Mouse (Mus musculus) embryonic stem cell, embryonic (primary cell): ENCODE results near the gene Nhp2.

Experiments used
- CTCF ChIA-PET, 4 experiments: fragments of 300-600 bp in 2 of 4; fragments of 350-600 bp in 2 of 4; sonication (Branson Sonifier 250); formaldehyde crosslinking; loops; one replicate each; lab custom pipeline; 2022; ENCODE audit warnings: inconsistent platforms in 2 of 4; lab: Charles Lee
- POLR2A ChIA-PET, 4 experiments: fragments of 300-600 bp in 2 of 4; fragments of 350-600 bp in 2 of 4; sonication (Branson Sonifier 250); formaldehyde crosslinking; loops; one replicate each; lab custom pipeline; 2022; ENCODE audit warnings: antibody characterized with exemption in 4 of 4, inconsistent platforms in 1 of 4; lab: Charles Lee

Nhp2 gene

DNA sequence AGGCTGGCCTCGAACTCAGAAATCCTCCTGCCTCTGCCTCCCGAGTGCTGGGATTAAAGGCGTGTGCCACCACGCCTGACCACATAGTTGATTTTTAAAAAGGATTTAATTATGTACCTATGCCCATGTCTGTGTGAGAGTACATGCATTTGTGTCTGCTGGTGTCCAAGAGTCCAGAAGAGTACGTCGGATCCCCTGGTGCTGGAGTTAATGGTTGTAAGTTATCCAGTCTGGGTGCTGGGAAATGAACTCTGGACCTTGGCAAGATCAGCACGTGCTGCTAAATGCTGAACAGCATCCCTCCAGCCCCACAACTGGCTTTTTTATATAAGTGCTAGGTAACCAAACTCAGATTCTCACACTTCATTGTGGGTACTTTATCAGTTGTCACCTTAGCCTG is 51.3 kb downstream of the Nhp2 start:
- CTCF ChIA-PET, result interaction anchor here in 1 of 4 experiments (0.6 kb wide), 1 partner anchor 58 kb away, joined by 4 read pairs; no protein-coding TSS in a partner anchor
- POLR2A ChIA-PET, result interaction anchor here in 2 of 4 experiments (0.7 to 4.1 kb wide), 7 partner anchors 9 to 86 kb away, joined by 3 to 56 read pairs (median 3); partner anchors contain the start of gene Phykpl (in 1 of the 2)

- CTCF ChIA-PET, result interaction anchor here in 1 of 4 experiments (0.6 kb wide), 1 partner anchor 59 kb away, joined by 4 read pairs; no protein-coding TSS in a partner anchor
- POLR2A ChIA-PET, result interaction anchor here in 2 of 4 experiments (0.7 to 4.1 kb wide), 11 partner anchors 8 to 86 kb away, joined by 3 to 56 read pairs (median 3); partner anchors contain the start of genes 0610009B22Rik (in 1 of the 2) and Phykpl (in 1 of the 2)
These were observed 51.8 kb downstream of the Nhp2 start for GRCm38 (mm10) chr11:51671376-51671775.

DNA sequence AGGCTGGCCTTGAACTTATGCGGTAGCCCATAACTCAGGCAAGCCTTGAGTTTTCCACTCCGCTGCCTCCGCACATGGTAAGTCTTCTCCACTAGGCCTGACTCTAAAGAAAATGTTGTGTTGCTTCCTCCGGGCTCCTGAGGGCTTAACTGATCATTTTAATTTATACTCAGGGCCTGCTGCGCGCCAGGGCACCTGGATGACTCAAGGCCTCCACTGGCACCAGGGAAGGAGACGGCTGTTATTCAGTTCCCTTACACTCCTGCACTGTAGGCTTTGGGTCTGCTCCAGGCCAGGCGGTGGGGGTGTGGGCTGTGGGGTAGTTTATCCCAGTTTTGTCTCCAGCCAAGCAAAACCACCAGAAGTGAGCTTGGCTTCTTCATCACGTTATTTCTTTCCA is 53.8 kb downstream of the Nhp2 start:
- POLR2A ChIA-PET, result interaction anchor here (0.6 to 4.1 kb wide), 44 partner anchors 8 to 119 kb away, joined by 3 to 56 read pairs (median 6); partner anchors contain the start of genes Nhp2 (in 3 of the 4), 0610009B22Rik (in 2 of the 4), D930048N14Rik (in 2 of the 4) and Hnrnpab (in 2 of the 4)
- CTCF ChIA-PET, result interaction anchor here in 3 of 4 experiments (0.5 to 1.5 kb wide), 7 partner anchors 8 to 1554 kb away, joined by 3 to 8 read pairs (median 3); no protein-coding TSS in a partner anchor
